Mouse (Mus musculus) midbrain, embryonic 12.5 days (tissue): ENCODE measurements around the gene Gm28553. TPM values are rescaled to one million over a fixed set of nuclear protein-coding genes. Genes with fewer than 3 reads are reported as not detected.
"Not testable (repeated sequence)": the region's sequence is repeated elsewhere in the genome, so short reads cannot be mapped to it uniquely, and the experiment has no call there.

Experiments
- ATAC-seq: fragments of 200-750 bp; cut with Nextera tagmentation; 2 replicates; pipeline ENCODE4 v1.8.0; 2017; ENCODE audit warnings: low read depth, moderate TSS enrichment, moderate library complexity; ENCODE audit not compliant: low FRiP score
- H3K27ac ChIP-seq: fragments of 300-500 bp; sonication (generic); replicated peaks from 2 replicates; pipeline ENCODE4 v1.5.1; 2016; ENCODE audit warnings: mild to moderate bottlenecking
- H3K27me3 ChIP-seq: fragments of 300-500 bp; sonication (generic); 2 replicates; pipeline ENCODE4 v1.6.1; 2016; ENCODE audit warnings: mild to moderate bottlenecking
- H3K36me3 ChIP-seq: fragments of 300-500 bp; sonication (generic); 2 replicates; pipeline ENCODE4 v1.6.1; 2016
- H3K4me1 ChIP-seq: fragments of 300-500 bp; sonication (generic); 2 replicates; pipeline ENCODE4 v1.6.1; 2016
- H3K4me2 ChIP-seq: fragments of 300-500 bp; sonication (generic); replicated peaks from 2 replicates; pipeline ENCODE4 v1.6.1; 2016; ENCODE audit warnings: mild to moderate bottlenecking, moderate library complexity
- H3K4me3 ChIP-seq: fragments of 300-500 bp; sonication (generic); 2 replicates; pipeline ENCODE4 v1.5.1; 2016; ENCODE audit warnings: mild to moderate bottlenecking
- H3K9ac ChIP-seq: fragments of 300-500 bp; sonication (generic); replicated peaks from 2 replicates; pipeline ENCODE4 v1.6.1; 2016; ENCODE audit warnings: mild to moderate bottlenecking, moderate library complexity
- H3K9me3 ChIP-seq: fragments of 300-500 bp; sonication (generic); 2 replicates; pipeline ENCODE4 v1.6.1; 2016; ENCODE audit warnings: mild to moderate bottlenecking
- WGBS: fragments of 180-500 bp; shearing (Covaris S2); methylation state at CpG from one replicate; pipeline ENCODE4 v1.1.7; 2016; 5-methylcytosine and 5-hydroxymethylcytosine counted together
- polyA plus RNA-seq: library from polyadenylated mRNA; unstranded; fragments of >200 nt; fragmentation: Nextera tagmentation; extraction: Ambion mirVana; gene quantifications from 2 replicates; pipeline ENCODE4 v1.2.1, GENCODE M21; 2016

Gene Gm28553
- not detected in 2 replicates for polyA plus RNA-seq

GRCm38 (mm10) chrY:48856197-48856596 lies at the start of gene Gm28553:
Gene Gm28553, plus strand, starts transcription at chrY:48856497.
- not testable (repeated sequence) for H3K4me3 ChIP-seq, ATAC-seq, H3K9me3 ChIP-seq, H3K4me1 ChIP-seq, H3K9ac ChIP-seq, H3K27ac ChIP-seq, H3K27me3 ChIP-seq, H3K36me3 ChIP-seq, H3K4me2 ChIP-seq
- no CpG with 5 or more reads among the region's 5 CpGs for WGBS
